In genomic region chr10:128397466-128397865, GRCm38 (mm10) we compare ENCODE assay signal across 10 mouse cellular contexts. TPM values are rescaled to one million over a fixed set of nuclear protein-coding genes. Genes with fewer than 3 reads are reported as not detected.
DNase-seq lines count a peak whose midpoint lies in the region; ATAC-seq and TF ChIP-seq lines count a peak whose summit lies in the region.
"Had no signal": no experiment of that assay in that cellular context is flagged by ENCODE, and none has a peak within 500 bp of the region (broad histone marks: within the 10 kb centered on the region; RNA-seq: fewer than 3 reads in every experiment).

No protein-coding gene starts in this region.

- TF ChIP-seq POLR2A in kidney, adult 2 months (IDR thresholded peaks at IDR 0.05; ENCODE audit: low read depth, low read length), result no peak

- H3K9ac ChIP-seq in intestine, embryonic 15.5 days, result no peak overlapping the region

- no peak for TF ChIP-seq CTCF in kidney, adult 2 months (conservative IDR thresholded peaks at IDR 0.05; ENCODE audit: insufficient read depth, insufficient read length, low read depth, low read length)

- WGBS in kidney, adult 2 months, result 44% methylated on average over 7 of the region's 7 CpGs
- WGBS in intestine, embryonic 15.5 days, result 61% methylated on average over 7 of the region's 7 CpGs

- H3K27me3 ChIP-seq in kidney, adult 2 months (replicated peaks; ENCODE audit: control insufficient read depth, insufficient read depth, low read length), result no peaks in the 10 kb centered on the region
- H3K27me3 ChIP-seq in intestine, embryonic 15.5 days (replicated peaks), result no peaks in the 10 kb centered on the region

- ATAC-seq in cerebellum, adult (ENCODE audit: insufficient number of reproducible peaks, low FRiP score, low TSS enrichment), result no peak
- ATAC-seq in intestine, embryonic 15.5 days, result peak; percentile 8; the same call in 1 of the 2 replicates

- no peaks in the 10 kb centered on the region for H3K9me3 ChIP-seq in intestine, embryonic 15.5 days

- H3K27ac ChIP-seq in kidney, adult 2 months (ENCODE audit: insufficient read depth, low read depth, low read length), result no peak overlapping the region
- no peak overlapping the region for H3K27ac ChIP-seq in intestine, embryonic 15.5 days
- H3K27ac ChIP-seq: macrophage had no signal

- no peaks in the 10 kb centered on the region; the same call in 1 of the 2 replicates for H3K4me1 ChIP-seq in kidney, adult 2 months (ENCODE audit: control insufficient read depth, insufficient read depth, low read length)
- peaks cover 31% of the 10 kb centered on the region for H3K4me1 ChIP-seq in intestine, embryonic 15.5 days (replicated peaks)

- peak; percentile 51 for DNase-seq in cerebellum, adult 11 months
- DNase-seq in kidney, adult 2 months, result peak; percentile 32
- no peak for DNase-seq in kidney, adult 8-10 months
- DNase-seq in cerebellum, adult 9-10 months, result peak; percentile 70
- DNase-seq in ovary, adult 18-20 months (ENCODE audit: low spot score), result no peak
- no peak for DNase-seq in thymus, postnatal 25 days
- DNase-seq: B cell, adult 2 months had no signal

- H3K4me3 ChIP-seq in kidney, adult 2 months (ENCODE audit: insufficient read depth, low read depth, low read length), result no peak overlapping the region
- H3K4me3 ChIP-seq in intestine, embryonic 15.5 days (replicated peaks), result no peak overlapping the region

- H3K36me3 ChIP-seq in kidney, adult 2 months (ENCODE audit: control insufficient read depth, insufficient read depth, low read length), result no peaks in the 10 kb centered on the region; the same call in 1 of the 2 replicates
- H3K36me3 ChIP-seq in intestine, embryonic 15.5 days, result peaks cover 9% of the 10 kb centered on the region

- no peak overlapping the region for H3K4me2 ChIP-seq in intestine, embryonic 15.5 days (replicated peaks)

RNA-seq across cellular contexts. Expression of gene Slc39a5, which starts 3.6 kb away (rescaled TPM):
- polyA plus RNA-seq in kidney, adult 2 months (2012; rRNA removed), result 114 and 137 TPM in 2 replicates
- polyA plus RNA-seq in intestine, embryonic 15.5 days (2015; fragmentation: Nextera tagmentation; extraction: Ambion mirVana), result 114 and 141 TPM in 2 replicates
- polyA plus RNA-seq: macrophage had no signal

RNA-seq across cellular contexts. Expression of gene Nabp2, which starts 13.8 kb away (rescaled TPM):
- 33.2 and 37.8 TPM in 2 replicates for polyA plus RNA-seq in kidney, adult 2 months (2012; rRNA removed)
- polyA plus RNA-seq in intestine, embryonic 15.5 days (2015; fragmentation: Nextera tagmentation; extraction: Ambion mirVana), result 87.9 and 97.1 TPM in 2 replicates

RNA-seq across cellular contexts. Expression of gene Rnf41, which starts 14.0 kb away (rescaled TPM):
- polyA plus RNA-seq in kidney, adult 2 months (2012; rRNA removed), result 19.5 and 19.6 TPM in 2 replicates
- polyA plus RNA-seq in intestine, embryonic 15.5 days (2015; fragmentation: Nextera tagmentation; extraction: Ambion mirVana), result 36.6 and 37.5 TPM in 2 replicates

RNA-seq across cellular contexts. Expression of gene Ankrd52, which starts 20.6 kb away (rescaled TPM):
- 21.5 and 22.5 TPM in 2 replicates for polyA plus RNA-seq in kidney, adult 2 months (2012; rRNA removed)
- polyA plus RNA-seq in intestine, embryonic 15.5 days (2015; fragmentation: Nextera tagmentation; extraction: Ambion mirVana), result 10.0 and 11.5 TPM in 2 replicates

RNA-seq across cellular contexts. Expression of gene Coq10a, which starts 28.7 kb away (rescaled TPM):
- polyA plus RNA-seq in kidney, adult 2 months (2012; rRNA removed), result 58.7 and 72.3 TPM in 2 replicates
- polyA plus RNA-seq in intestine, embryonic 15.5 days (2015; fragmentation: Nextera tagmentation; extraction: Ambion mirVana), result 13.7 TPM in 2 replicates

Comparison
In these comparisons a context has a peak if more than half of its experiments do, and no peak if none do; other contexts are left out.
1. DNase-seq: peak in cerebellum, adult 11 months (single experiment), kidney, adult 2 months (single experiment) and cerebellum, adult 9-10 months (single experiment); none in kidney, adult 8-10 months (0 of 2), ovary, adult 18-20 months (single experiment) and thymus, postnatal 25 days (single experiment).